Mouse (Mus musculus) ES-Bruce4 (cell line): ENCODE measurements around the gene Dnaja1. TPM values are rescaled to one million over a fixed set of nuclear protein-coding genes. Genes with fewer than 3 reads are reported as not detected.

Experiments used
- H3K27ac ChIP-seq: 2 replicates; pipeline ENCODE4 v1.5.1; 2012; ENCODE audit warnings: low read length, inconsistent platforms; ENCODE audit not compliant: insufficient read depth
- H3K27me3 ChIP-seq: 2 replicates; pipeline ENCODE4 v1.6.1; 2012; ENCODE audit warnings: mild to moderate bottlenecking, low read length, inconsistent platforms; ENCODE audit not compliant: control insufficient read depth, poor library complexity, insufficient read depth, severe bottlenecking
- H3K36me3 ChIP-seq: 2 replicates; pipeline ENCODE4 v1.6.1; 2012; ENCODE audit warnings: inconsistent platforms, mild to moderate bottlenecking, low read length, moderate library complexity; ENCODE audit not compliant: control insufficient read depth, poor library complexity, insufficient read depth, severe bottlenecking
- H3K4me1 ChIP-seq: one replicate; pipeline ENCODE4 v1.8.1; 2011; ENCODE audit warnings: low read length; ENCODE audit not compliant: control insufficient read depth, insufficient read depth
- H3K4me3 ChIP-seq: 2 replicates; pipeline ENCODE4 v1.5.1; 2011; ENCODE audit warnings: low read depth, mild to moderate bottlenecking, low read length
- H3K9ac ChIP-seq: 2 replicates; pipeline ENCODE4 v1.6.1; 2012; ENCODE audit warnings: low read depth, mild to moderate bottlenecking, inconsistent platforms; ENCODE audit not compliant: poor library complexity, severe bottlenecking
- H3K9me3 ChIP-seq: replicated peaks from 2 replicates; pipeline ENCODE4 v1.6.1; 2012; ENCODE audit warnings: mild to moderate bottlenecking, low read length, inconsistent platforms; ENCODE audit not compliant: control insufficient read depth, poor library complexity, insufficient read depth, severe bottlenecking
- CTCF ChIP-seq: IDR thresholded peaks from one replicate; pipeline ENCODE4 v1.8.1; 2011; ENCODE audit warnings: low read depth, low read length
- EP300 ChIP-seq: IDR thresholded peaks from 2 replicates; pipeline ENCODE4 v1.6.1; 2011; ENCODE audit warnings: low read depth, low read length; ENCODE audit not compliant: insufficient read depth
- POLR2A ChIP-seq: IDR thresholded peaks from one replicate; pipeline ENCODE4 v1.8.1; 2011; ENCODE audit warnings: low read length; ENCODE audit not compliant: insufficient read depth
- polyA plus RNA-seq: library from polyadenylated mRNA; stranded (reverse); fragments of >200 nt; gene quantifications from 2 replicates; pipeline ENCODE4 v1.2.4, GENCODE M21; 2011; ENCODE audit warnings: low read depth; ENCODE audit not compliant: missing spikeins, insufficient read depth, insufficient read length

Gene Dnaja1
- polyA plus RNA-seq, 1 experiment, result 376 TPM

DNA sequence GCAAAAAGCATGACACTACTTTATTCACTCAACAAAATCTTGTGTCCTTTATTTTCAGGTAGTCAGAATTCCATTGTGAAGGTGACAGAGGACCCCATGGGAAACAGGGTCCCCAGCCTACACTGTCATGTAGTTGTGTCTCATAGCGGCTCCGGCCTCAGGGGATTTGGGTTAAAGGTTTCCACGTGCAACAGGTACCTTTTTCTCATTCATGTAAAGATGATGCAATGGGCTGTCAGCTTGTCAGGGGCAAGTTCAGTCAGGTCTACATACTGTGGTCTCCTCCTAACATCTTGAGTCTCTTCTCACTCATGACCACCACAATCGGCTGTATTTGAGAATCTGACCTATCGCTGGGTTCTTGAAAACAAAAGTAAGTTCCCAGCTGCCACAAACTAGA, 39.6 kb upstream of the Dnaja1 start:
- TF ChIP-seq POLR2A (no peak), EP300 (no peak), CTCF (no peak)
- no peaks in the 10 kb centered on the region for H3K36me3 ChIP-seq
- no peaks in the 10 kb centered on the region for H3K27me3 ChIP-seq
- H3K9ac ChIP-seq, result no peak overlapping the region
- no peak overlapping the region for H3K27ac ChIP-seq
- H3K4me3 ChIP-seq, result no peak overlapping the region
- H3K4me1 ChIP-seq, result no peaks in the 10 kb centered on the region
- no peaks in the 10 kb centered on the region for H3K9me3 ChIP-seq

DNA sequence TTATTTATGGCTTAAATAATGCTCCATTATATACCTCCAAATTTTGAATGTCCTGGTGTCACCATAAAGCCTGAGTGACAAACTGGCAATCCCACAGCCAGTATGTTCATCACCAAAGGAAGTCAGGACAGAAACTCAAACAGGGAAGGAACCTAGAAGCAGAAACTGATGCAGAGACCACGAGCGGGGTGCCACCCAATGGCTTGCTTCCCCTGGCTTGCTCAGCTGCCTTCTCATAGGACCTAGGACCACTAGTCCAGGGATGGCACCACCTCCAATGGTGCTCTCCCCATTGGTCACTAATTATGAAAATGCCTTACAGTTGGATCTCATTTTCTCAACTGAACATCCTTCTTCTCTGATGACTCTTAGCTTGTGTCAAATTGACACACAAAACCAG, 38.6 kb upstream of the Dnaja1 start:
- TF ChIP-seq CTCF, result no peak
- TF ChIP-seq POLR2A, result no peak
- TF ChIP-seq EP300, result no peak

DNA sequence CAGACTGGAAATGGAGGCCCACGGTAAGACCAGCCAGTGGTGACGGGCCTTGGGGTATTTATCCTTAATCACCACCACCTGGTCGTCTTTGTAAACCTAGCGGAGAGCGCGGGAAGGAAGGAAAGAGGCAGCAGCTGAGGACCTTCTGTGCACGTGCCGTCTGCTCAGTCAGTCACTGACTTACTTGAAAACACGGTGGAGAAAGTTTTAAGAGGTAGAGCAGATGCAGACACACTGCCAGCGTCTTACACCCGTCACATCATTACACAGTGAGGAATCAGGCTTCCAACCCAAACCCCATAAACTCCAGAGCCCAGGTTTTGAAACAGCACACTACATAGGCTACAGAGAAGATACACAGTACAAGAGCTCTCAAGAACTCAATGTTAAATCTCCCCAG, 30.9 kb upstream of the Dnaja1 start:
- Histone ChIP-seq H3K36me3 (0 out of 2 replicates have a peak, but pooled peaks cover 2% of the 10 kb centered on the region), H3K9ac (no peak overlapping the region)
- TF ChIP-seq EP300 (no peak), CTCF (no peak), POLR2A (no peak)

More for the DNA sequence above, 38.6 kb upstream of the Dnaja1 start:
- no peaks in the 10 kb centered on the region for H3K9me3 ChIP-seq
- H3K27me3 ChIP-seq, result no peaks in the 10 kb centered on the region
- H3K36me3 ChIP-seq, result no peaks in the 10 kb centered on the region
- H3K9ac ChIP-seq, result no peak overlapping the region
- no peak overlapping the region for H3K4me3 ChIP-seq
- H3K4me1 ChIP-seq, result no peaks in the 10 kb centered on the region
- no peak overlapping the region for H3K27ac ChIP-seq

DNA sequence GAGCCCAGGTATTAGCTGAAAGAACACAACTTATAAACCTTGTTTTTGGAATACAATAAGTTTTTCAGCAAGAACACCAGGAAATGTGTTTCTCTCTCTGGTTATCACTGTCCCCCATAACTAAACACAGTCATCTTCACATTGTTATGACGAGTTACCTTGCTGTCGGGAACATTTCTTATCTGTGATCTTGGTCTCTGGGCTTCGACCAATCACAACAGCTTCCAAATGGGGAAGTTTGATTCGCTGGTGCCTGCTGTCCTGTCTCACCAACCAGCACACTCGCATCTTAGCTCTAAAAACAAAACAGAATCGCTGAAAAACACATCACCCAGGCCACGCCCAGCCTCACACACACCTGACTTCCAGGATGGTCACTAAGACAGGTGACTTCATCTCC, 24.9 kb upstream of the Dnaja1 start:
- TF ChIP-seq EP300 (no peak), POLR2A (no peak)
- Histone ChIP-seq H3K27me3 (no peaks in the 10 kb centered on the region), H3K9me3 (no peaks in the 10 kb centered on the region), H3K9ac (no peak overlapping the region), H3K4me1 (no peaks in the 10 kb centered on the region), H3K27ac (no peak overlapping the region), H3K4me3 (no peak overlapping the region), H3K36me3 (0 out of 2 replicates have a peak, but pooled peaks cover 2% of the 10 kb centered on the region)

More for the DNA sequence above, 30.9 kb upstream of the Dnaja1 start:
- no peaks in the 10 kb centered on the region for H3K27me3 ChIP-seq
- H3K4me1 ChIP-seq, result no peaks in the 10 kb centered on the region
- H3K9me3 ChIP-seq, result no peaks in the 10 kb centered on the region
- no peak overlapping the region for H3K27ac ChIP-seq
- H3K4me3 ChIP-seq, result no peak overlapping the region

DNA sequence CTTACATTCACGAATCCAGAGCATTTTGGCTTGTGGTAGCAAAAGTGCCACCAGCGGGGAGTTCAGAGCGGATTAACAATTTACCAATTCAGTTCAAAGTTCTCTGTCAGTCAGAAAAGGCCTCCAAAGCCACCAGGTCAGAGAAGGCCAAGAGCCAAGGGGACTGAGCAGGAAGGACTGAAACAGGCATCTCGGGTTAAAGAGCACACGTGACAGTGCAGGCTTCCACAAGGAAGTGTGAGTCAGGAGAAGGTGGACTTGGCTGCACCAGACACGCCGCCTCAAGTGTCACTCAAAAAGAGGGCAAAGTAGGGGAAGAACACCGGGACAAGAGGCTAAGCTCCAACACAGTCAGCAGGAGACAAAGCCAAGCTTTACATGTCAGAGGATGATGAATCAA, 21.7 kb upstream of the Dnaja1 start:
- Histone ChIP-seq H3K27me3 (no peaks in the 10 kb centered on the region), H3K9ac (no peak overlapping the region), H3K36me3 (no peaks in the 10 kb centered on the region), H3K27ac (no peak overlapping the region), H3K4me3 (no peak overlapping the region), H3K9me3 (no peaks in the 10 kb centered on the region), H3K4me1 (peaks cover 2% of the 10 kb centered on the region)
- TF ChIP-seq CTCF, result no peak
- no peak for TF ChIP-seq EP300
- no peak for TF ChIP-seq POLR2A

DNA sequence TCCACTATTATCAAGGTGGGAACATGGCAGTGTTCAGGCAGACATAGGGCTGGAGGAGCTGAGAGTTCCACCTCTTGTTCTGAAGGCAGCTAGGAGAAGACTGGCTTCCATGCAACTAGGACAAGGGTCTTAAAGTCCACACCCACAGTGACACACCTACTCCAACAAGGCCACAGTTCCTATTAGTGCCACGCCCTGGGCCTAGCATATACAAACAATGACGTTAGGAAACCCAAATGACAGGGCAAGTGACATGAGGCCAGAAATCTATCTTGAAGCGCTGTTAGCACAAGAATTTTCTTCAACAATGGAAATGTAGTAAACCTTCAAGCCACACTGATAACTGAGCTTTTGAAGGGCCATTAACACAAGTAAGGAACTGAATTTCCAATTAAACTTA, 20.2 kb upstream of the Dnaja1 start:
- H3K4me3 ChIP-seq, result no peak overlapping the region
- no peaks in the 10 kb centered on the region for H3K9me3 ChIP-seq
- no peaks in the 10 kb centered on the region for H3K27me3 ChIP-seq
- no peak overlapping the region for H3K27ac ChIP-seq
- H3K9ac ChIP-seq, result no peak overlapping the region
- peaks cover 2% of the 10 kb centered on the region for H3K4me1 ChIP-seq
- no peak for TF ChIP-seq EP300
- no peak for TF ChIP-seq POLR2A
- no peaks in the 10 kb centered on the region for H3K36me3 ChIP-seq
